Mouse (Mus musculus) myocyte (in vitro differentiated cells): ENCODE results near the gene Ggt5.

Experiments
- CEBPB ChIP-seq: IDR thresholded peaks from 2 replicates; pipeline ENCODE4 v1.6.1; 2011; ENCODE audit warnings: mild to moderate bottlenecking, moderate library complexity; ENCODE audit not compliant: poor library complexity, insufficient read depth, severe bottlenecking
- E2F4 ChIP-seq: IDR thresholded peaks from one replicate; pipeline ENCODE4 v1.6.1; 2011; ENCODE audit warnings: mild to moderate bottlenecking, control low read depth, moderate library complexity; ENCODE audit not compliant: insufficient read depth
- MAX ChIP-seq: IDR thresholded peaks from one replicate; pipeline ENCODE4 v1.6.1; 2011; ENCODE audit warnings: low read depth, mild to moderate bottlenecking, control low read depth
- MYOD1 ChIP-seq, 3 experiments: IDR thresholded peaks; one replicate each; pipeline ENCODE4 v1.6.1; 2011; ENCODE audit warnings: control low read depth in 2 of 3, low read depth in 2 of 3, mild to moderate bottlenecking in 2 of 3, moderate library complexity in 1 of 3; ENCODE audit not compliant: insufficient read length in 2 of 3, control insufficient read depth in 1 of 3
- MYOG ChIP-seq, 3 experiments: IDR thresholded peaks; one replicate each; pipeline ENCODE4 v1.6.1; 2011; ENCODE audit warnings: control low read depth in 2 of 3, low read depth in 2 of 3, mild to moderate bottlenecking in 2 of 3; ENCODE audit not compliant: insufficient read length in 2 of 3, control insufficient read depth in 1 of 3, insufficient read depth in 1 of 3
- POLR2A ChIP-seq: IDR thresholded peaks from one replicate; pipeline ENCODE4 v1.6.1; 2011; ENCODE audit warnings: low read depth, mild to moderate bottlenecking, control low read depth, moderate library complexity; ENCODE audit not compliant: insufficient read length
- TCF12 ChIP-seq: IDR thresholded peaks from one replicate; pipeline ENCODE4 v1.6.1; 2011; ENCODE audit warnings: mild to moderate bottlenecking, control low read depth; ENCODE audit not compliant: poor library complexity, insufficient read depth, severe bottlenecking
- TCF3 ChIP-seq: IDR thresholded peaks from one replicate; pipeline ENCODE4 v1.6.1; 2011; ENCODE audit warnings: low read depth, control low read depth; ENCODE audit not compliant: insufficient read length
- USF1 ChIP-seq: IDR thresholded peaks from one replicate; pipeline ENCODE4 v1.6.1; 2011; ENCODE audit warnings: low read depth, mild to moderate bottlenecking, control low read depth, moderate library complexity

DNA sequence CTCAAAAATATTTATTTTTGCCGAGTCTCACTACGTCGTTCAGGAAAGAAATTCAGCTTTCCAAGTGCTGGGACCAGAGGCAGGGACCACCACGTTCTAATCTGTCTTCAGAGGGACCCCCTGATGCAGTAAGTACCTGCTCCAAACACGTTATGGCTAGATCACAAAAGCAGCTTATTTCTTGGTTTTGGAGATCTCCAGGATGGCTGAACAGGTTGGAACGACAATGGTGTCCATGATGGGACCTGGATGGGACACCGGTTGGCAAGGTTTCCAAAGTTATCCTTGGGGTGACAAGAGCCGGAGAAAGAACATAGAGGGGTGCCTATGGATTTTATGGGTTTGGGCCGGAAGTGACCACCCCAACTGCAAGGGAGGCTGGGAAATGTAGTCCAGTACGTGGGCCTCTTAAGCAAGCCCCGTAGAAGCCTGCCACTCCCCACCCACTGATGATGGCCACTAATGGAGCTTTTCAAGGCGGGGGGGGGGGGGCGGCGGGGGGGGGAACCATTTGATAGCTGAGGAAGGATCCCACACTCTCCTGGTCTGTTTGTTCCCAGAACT lies 44.5 kb downstream of the Ggt5 start:
- no peak for TF ChIP-seq POLR2A
- TF ChIP-seq E2F4: no peak
- no peak for TF ChIP-seq MYOD1 (IDR thresholded peaks at IDR 0.05; ENCODE audit: control insufficient read depth in 1 of 3, insufficient read length in 2 of 3, low read depth in 2 of 3)
- no peak for TF ChIP-seq USF1
- TF ChIP-seq TCF12: no peak
- no peak for TF ChIP-seq MAX
- TF ChIP-seq CEBPB: no peak
- TF ChIP-seq TCF3: no peak
- no peak for TF ChIP-seq MYOG (IDR thresholded peaks at IDR 0.05; ENCODE audit: control insufficient read depth in 1 of 3, insufficient read depth in 1 of 3, insufficient read length in 2 of 3, low read depth in 2 of 3)
